ENCODE assay signal across 20 mouse cellular contexts in the genomic region with DNA sequence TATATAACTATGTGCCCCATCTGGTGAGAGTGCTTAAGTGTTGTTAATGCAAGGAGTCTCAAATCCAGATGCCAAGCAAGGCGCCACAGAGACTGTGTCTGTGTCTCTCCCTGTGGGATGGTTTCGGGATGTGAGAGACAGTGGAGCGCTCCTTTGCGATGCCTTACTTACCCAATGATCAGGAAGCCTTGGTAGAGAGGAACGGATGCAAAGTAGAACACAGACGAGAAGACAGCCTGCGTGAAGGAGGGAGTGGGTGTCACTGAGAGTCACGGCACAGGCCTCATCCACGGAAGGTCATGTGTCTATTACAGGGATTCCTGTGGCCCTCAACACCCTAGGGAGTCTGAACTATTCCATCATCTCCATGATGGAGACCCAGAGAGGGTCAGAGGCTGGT.
"Had no signal": no experiment of that assay in that cellular context is flagged by ENCODE, and none has a peak within 500 bp of the region (broad histone marks: within the 10 kb centered on the region; RNA-seq: fewer than 3 reads in every experiment).

No protein-coding gene starts in this region.

- ATAC-seq: forebrain, embryonic 13.5 days; forebrain, embryonic 14.5 days; forebrain, embryonic 15.5 days; forebrain, embryonic 16.5 days; forebrain, postnatal 0 days had no signal

- DNase-seq: cerebellum, adult 9-10 months; cerebellum, adult 9-11 months; cerebellum, postnatal 10 days; cerebellum, postnatal 14 days; cerebellum, postnatal 25 days; cerebellum, postnatal 36 days; embryo, embryonic 11 days; forebrain, postnatal 0 days; gastrocnemius, adult 2 months; gastrocnemius, postnatal 10 days; gastrocnemius, postnatal 14 days; gastrocnemius, postnatal 25 days; gastrocnemius, postnatal 36 days; heart, adult 11 months; heart, adult 18-20 months; heart, adult 2 months had no signal
